Mouse (Mus musculus) liver, adult (tissue): ENCODE results near the gene Serpina3g.

Source experiments
- GATA4 ChIP-seq: IDR thresholded peaks from 2 replicates; pipeline ENCODE4 v1.6.1; 2014; ENCODE audit warnings: mild to moderate bottlenecking, low read length; ENCODE audit not compliant: insufficient replicate concordance

The Serpina3g gene

GRCm38 (mm10) chr12:104262863-104263262, 26.8 kb downstream of the Serpina3g start, which contains the start of gene Serpina3i:
Gene Serpina3i, plus strand, starts transcription at chr12:104263122.
- TF ChIP-seq GATA4, result peak; percentile 70; the same call in 1 of the 2 replicates

- TF ChIP-seq GATA4, result no peak
These were observed 30.3 kb downstream of the Serpina3g start for GRCm38 (mm10) chr12:104266374-104266773.

GRCm38 (mm10) chr12:104278216-104279055, 42.4 kb downstream of the Serpina3g start:
- no peak for TF ChIP-seq GATA4

- TF ChIP-seq GATA4, result no peak
These were observed 43.0 kb downstream of the Serpina3g start for GRCm38 (mm10) chr12:104279056-104279435.

- no peak for TF ChIP-seq GATA4
These were observed 47.3 kb downstream of the Serpina3g start for GRCm38 (mm10) chr12:104283380-104283779.

GRCm38 (mm10) chr12:104288336-104288735, 52.3 kb downstream of the Serpina3g start:
- TF ChIP-seq GATA4, result no peak

GRCm38 (mm10) chr12:104289872-104290271, 53.8 kb downstream of the Serpina3g start:
- no peak for TF ChIP-seq GATA4
